Mouse (Mus musculus): ENCODE measurements around the gene Tie1.
"Not testable (repeated sequence)": the region's sequence is repeated elsewhere in the genome, so short reads cannot be mapped to it uniquely, and the experiment has no call there.

Gene Tie1

DNA sequence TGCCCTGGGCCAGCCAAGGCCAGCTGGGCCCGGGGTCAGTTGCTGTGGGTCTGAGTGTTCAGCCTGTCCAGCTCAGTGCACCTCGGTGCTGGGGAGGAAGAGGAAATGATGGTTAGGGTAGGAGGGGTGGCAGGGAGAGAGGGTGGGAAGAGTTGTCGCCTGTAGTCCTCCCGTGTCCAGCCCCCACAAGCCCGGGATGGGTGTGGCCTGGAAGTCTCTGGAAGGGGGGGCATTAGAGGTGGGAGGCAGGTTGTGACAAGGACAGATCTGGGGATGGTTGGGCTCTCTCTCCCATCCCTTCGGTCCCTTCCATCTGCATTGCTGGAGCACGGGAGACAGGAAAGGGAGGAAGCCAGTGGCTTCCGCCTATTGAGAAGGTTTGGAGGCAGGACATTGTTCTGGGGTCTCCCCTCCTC lies at the start of gene Tie1:
Gene Tie1, minus strand, starts transcription at position 345 of the 416 bp plus-strand sequence.
- DNase-seq (ENCODE audit: extremely low spot score, low spot score) = no peak

DNA sequence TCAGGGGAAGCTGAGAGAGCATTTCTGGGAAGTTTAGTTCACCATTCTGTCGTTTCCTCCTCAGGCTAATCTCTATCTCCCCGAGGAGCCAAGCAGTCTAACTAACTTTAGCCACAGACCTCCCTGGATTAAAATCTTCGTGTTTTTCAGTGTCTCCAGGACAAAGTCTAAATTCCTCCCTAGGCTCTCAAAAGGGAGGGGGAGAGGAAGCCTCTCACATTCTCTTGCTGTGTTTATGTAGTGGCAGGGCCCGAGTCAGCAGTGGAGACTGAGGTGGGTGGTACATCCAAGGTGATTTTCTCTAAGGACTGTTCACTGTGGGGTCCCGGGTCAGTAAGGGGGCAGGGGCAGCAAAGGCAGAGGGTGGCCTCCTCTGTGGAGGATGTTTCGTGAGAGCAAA lies 47.9 kb upstream of the Tie1 start:
- DNase-seq (ENCODE audit: extremely low spot score, low spot score) = no peak

DNA sequence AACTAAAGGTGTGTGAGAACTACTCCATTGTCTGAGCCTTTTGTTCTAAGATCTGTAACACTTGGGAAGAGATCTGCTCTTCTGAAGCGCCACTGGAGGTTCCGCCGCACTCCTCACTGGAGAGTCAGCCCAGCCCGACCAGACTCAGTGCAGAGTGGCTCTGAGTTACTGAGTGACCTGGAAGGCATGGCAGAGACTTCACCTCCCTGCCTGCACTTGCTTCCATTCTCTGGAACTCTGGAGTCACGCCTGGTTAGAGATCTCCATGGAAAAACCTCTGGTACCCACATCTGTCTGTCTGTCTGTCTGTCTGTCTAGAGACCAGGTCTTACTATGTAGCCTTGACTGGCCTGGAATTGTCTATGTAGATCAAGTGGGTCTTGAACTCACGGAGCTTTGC lies 45.7 kb upstream of the Tie1 start:
- no peak for DNase-seq (ENCODE audit: extremely low spot score, low spot score)

DNA sequence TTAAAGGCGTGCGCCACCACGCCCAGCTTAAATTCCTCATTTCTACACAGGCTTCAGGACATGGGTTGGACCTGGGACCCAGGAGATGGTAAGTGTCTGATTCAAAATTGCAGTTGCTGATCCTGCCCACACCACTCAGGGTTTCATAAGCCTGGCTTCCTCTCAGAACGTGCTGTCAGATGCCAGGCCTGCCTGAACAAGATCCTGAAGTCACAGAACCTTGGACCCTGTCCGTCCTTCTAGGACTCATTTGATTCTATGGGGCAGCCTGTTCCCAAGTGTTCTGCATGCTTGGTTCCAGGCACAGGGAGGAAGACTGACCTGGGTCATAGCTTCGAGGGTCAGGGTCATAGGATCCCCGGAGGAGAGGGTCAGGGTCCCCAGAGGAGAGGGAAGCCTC lies 43.7 kb upstream of the Tie1 start:
- no peak for DNase-seq (ENCODE audit: extremely low spot score, low spot score)

DNA sequence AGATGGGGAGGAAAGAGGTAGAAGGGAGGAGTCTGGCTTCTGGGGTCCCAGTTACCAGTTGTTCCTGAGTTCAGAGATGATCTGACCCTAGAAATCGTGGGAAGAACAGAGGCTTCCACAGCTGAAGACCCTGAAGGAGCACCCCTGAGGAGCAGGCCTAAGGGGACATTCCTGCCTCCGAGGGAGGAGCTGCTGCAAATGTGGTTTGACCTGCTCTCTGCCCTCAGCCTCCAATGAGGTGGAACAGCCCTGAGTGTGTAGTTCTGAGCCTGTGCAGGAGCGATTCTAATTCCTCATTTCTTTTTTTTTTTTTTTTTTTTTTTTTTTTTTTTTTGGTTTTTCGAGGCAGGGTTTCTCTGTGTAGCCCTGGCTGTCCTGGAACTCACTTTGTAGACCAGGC lies 43.3 kb upstream of the Tie1 start:
- no peak for DNase-seq (ENCODE audit: extremely low spot score, low spot score)

DNA sequence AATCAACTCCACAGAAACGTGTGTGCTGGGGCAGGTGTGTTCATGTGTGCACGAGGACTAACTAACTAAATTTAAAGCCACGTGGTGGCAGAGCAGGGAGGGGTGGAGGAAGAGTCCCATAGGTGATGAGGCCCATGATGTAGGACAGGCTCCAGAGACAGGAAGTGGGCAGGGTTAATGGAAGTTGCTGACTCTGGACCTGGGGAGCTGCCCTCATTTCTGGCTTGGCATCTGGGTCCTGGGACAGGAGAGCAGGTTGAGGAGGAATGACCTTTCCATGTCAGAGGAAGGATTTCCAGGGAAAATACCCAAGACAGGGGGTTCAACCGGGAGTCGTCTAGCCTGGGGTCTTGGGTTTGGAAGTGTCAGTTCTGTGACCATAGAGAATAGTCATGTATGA lies 42.8 kb upstream of the Tie1 start:
- no peak for DNase-seq (ENCODE audit: extremely low spot score, low spot score)

DNA sequence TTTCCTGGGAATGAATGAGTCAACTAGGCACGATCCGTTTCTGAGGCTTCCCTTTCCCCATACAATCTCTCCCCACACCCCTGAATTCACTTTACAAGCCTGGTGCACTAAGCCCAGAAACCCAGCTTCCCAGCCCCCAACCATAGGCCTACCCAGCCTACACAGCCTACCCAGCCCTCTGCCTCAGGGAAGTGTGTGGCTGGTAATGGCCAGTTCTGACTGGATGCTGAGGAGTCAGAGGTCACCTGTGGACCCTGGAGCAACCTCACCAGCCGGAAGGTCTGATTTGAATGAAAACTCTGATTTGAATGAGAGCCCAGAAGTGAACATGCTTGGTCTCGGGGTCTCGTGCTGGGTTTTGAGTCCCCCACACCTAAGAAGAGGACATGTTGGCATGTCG lies 37.9 kb upstream of the Tie1 start:
- no peak for DNase-seq (ENCODE audit: extremely low spot score, low spot score)

DNA sequence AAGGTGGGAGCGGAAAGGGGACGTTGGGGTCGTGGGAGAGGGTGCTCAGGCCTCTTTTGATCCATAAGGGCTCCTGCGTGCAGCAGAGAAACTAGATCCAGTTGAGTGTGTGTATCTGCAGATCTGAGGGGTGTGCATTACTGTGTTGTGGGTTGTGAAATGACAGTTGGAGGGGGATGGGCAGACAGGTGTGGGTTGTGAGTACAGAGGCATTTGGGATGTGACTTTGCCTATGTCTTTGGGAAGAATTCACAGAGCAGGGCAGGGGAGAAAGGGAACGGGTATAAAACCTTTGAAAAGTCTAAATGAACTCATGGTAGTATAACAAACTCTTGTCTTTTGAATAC lies 37.4 kb upstream of the Tie1 start:
- no peak for DNase-seq (ENCODE audit: extremely low spot score, low spot score)

DNA sequence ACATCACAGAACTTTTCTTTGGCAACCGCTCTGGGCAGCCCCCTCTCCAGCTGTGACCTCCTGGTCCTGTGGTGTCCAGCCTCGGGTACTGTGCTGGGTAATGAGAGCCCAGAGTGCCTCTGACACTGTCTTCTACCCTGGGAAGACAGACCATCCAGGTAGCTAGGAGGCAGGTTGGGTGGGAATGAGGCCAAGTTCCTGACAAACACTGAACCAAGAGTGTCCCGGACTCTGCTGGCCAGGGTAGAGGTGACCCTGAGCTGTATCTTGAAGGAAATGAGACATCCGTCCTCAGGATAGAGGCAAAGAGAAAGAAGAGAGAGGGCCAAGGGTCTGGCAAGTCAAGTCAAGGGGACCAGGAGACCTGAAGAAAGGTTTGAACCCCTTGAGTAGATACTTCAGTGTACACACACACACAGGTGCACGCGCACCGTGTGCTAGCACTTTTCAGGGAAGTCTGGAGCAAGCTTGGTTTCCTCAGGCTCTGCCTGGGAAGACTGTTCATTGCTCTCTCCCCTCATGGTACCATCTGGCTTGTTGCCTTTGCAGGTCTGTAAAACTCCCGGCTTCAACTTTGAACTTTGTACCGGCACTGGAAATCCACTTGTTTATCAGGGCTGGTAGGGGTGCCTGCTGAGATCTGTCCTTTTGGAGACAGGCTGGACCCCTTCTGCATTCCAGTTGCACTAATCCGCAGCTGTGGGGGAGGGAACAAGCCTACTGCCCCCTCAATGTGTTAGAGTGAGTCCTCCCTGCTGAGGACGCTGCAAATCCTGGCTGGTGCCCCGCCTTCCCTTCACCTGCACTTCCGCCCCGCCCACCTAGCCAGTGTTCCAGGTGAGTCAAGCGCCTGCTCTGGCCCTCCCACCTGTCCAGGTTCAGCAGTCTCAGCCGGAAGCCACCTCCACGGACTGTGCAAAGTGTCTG lies 36.8 kb upstream of the Tie1 start, which contains the start of gene 2610528J11Rik:
Gene 2610528J11Rik, plus strand, starts transcription at position 592 of the 927 bp plus-strand sequence.
- no peak for DNase-seq (ENCODE audit: extremely low spot score, low spot score)

DNA sequence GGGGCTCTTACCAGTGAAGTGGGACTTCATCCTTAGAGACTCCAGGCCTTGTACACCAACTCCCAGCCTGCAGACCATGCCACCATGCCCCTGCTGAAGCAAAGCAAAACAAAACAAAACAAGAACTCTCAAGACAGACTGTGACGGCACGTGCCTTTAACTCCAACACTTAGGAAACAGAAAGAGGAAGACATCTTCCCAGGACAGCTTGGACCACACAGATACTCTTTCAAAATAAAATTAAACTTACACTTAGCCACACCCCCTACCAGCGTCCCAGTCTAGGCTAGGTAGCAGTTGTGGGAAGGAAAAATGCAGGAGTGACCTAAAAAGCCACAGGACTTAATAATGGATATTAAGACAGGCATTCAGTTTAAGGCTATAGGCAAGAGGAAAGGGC lies 35.9 kb upstream of the Tie1 start:
- DNase-seq (ENCODE audit: extremely low spot score, low spot score) = no peak

DNA sequence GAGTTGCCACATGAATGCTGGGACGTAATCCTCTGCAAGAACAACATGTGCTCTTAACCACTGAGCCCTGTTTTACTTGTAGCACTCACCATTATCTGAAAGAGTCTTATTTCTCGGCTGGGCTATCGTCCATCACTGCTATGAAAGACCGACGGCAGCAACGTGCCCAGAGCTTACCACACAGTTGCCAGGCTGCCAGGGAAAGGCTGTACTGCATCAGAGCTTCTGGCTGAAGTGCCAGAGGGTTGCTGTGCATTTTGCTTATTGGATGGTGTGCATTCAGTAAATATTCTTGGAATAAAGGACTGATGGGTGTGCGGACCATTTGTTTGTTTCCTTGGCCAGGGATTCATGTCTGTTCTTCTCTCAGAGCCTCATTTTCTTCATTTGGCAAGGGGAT lies 34.1 kb upstream of the Tie1 start:
- DNase-seq (ENCODE audit: extremely low spot score, low spot score) = no peak

DNA sequence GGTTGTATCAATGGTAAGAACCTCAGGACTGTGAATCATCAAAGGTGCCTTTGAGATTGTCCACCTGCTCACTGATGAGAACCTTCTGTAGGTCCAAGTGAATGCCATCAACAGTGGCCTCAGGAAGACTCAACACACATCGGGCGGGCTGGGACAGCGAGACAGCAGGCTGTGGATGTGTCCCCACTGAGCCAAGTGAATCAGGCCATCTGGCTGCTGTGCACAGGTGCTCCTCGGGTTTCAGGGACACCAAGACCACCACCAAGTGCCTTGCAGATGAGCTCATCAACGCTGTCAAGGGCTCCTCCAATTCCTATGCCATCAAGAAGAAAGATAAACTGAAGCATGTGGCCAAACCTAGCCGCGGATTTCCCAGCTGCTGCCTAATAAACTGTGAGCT lies 32.4 kb upstream of the Tie1 start:
- no peak for DNase-seq (ENCODE audit: extremely low spot score, low spot score)

DNA sequence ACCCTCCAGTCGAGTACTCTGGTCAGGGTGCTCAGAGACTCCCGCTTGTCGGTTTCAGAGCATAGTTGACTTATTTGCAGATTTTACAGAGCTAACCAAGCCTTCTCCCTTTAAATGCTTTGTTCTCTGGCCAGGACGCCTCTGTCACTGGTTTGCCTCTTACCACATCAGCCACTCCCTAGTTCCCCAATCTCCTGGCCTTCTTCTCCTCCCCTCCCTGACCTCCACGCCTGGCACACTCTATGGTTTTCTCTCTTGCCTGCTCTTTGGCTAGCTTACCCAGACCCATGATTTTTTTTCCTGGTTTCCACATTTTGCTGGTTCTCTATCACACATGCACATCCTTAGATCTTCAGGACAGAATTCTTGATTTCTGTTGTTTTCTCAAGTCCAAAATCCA lies 28.3 kb upstream of the Tie1 start:
- DNase-seq (ENCODE audit: extremely low spot score, low spot score) = no peak

DNA sequence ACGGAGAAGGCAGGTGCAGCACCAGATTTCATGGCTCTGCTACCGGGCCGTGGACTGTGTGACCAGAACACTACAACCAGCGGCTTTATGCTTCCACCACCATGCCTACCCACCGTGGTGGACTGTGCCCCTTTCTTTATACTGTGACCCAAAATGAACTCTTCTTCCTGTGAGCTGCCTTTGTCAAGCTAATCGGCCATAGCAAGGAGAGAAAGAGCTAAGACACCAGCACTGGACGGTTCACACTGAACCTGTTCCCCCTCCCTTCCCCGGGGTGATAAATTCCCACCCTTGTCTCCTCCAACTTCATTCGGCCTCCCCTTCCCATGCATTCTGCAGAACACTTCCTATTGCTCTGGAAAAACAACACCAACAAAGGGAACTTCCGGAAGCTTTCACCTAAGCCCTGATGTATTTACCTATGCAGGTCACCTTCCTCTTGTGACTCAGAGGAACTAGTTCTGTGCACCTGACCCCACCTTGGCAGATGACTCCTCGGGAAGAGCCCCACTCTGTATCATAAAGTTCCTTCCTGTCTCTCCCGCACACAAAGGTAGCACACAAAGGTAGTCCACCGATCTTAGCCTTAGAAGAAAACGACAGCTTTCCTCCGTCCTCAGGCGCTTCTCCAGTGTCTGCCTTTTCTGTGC lies 27.8 kb upstream of the Tie1 start:
- no peak for DNase-seq (ENCODE audit: extremely low spot score, low spot score)

DNA sequence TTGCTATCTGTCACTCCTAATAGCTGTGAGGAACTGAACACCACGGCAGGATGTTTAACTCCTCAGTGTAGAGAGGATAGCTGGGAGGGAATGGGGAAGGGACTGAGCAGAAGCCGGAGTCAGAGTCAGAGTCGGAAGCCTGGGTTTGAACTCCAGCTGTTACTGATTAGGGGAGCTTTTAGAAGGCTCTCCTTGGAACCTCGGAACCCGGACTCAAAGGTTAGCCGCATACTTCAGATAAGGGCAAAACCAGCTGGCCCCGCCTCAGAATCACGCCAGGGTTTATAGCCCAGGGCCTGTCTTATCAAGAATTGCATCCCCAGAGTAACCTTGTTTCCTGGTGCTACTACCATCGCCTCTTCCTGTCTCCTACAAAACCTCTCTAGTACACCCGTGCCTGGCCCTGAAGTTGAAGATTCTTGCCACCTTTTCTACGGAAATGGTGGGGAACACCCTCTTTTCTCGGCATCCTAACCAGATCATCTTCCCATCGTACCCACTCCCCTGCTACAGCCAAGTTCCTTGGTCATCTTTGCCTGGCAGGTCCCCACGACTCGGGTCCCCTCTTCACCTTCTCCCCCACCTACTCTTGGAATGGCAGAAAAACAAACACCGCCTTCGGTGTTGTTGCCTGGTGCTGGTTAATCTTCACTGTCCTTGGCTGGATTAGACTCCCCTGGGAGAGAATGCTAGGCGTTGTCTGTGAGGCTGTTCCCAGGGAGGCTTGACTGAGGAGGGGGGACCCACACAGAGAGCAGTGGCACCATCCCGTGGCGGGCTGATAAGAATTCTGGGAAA lies 27.0 kb upstream of the Tie1 start:
- no peak for DNase-seq (ENCODE audit: extremely low spot score, low spot score)

DNA sequence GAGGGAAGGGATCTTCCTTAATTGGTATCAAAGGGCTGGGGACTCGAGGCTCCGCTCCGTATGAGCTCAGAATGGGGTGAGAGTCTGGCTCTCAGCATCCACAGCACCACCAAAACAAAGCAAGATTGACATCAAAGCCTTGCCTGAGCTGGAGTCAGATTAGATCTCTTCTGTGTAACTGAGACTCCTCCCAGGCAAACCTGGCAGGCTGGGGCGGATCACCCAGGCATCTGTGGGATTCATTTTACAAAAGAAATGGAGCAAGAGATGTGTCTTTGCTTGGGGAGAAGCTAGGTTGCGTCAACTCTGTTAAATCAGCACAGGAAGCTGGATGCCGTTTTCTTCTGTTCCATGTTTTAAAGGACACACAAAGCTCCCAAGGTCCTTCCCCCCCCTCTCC lies 19.2 kb upstream of the Tie1 start:
- no peak for DNase-seq (ENCODE audit: extremely low spot score, low spot score)

DNA sequence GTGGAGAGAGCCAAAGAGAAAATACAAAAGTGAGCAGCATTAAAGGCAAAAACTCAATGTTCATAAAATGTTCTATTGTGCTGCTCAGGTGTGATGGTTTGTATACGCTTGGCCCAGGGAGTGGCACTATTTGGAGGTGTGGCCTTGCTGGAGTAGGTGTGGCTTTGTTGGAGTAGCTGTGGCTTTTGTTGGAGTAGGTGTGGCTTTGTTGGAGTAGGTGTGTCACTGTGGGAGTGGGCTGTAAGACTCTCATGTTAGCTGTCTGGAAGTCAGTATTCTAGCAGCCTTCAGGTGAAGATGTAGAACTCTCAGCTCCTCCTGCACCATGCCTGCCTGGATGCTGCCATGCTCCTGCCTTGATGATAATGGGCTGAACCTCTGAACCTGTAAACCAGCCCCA lies 17.3 kb upstream of the Tie1 start:
- not testable (repeated sequence) for DNase-seq (ENCODE audit: extremely low spot score, low spot score)

DNA sequence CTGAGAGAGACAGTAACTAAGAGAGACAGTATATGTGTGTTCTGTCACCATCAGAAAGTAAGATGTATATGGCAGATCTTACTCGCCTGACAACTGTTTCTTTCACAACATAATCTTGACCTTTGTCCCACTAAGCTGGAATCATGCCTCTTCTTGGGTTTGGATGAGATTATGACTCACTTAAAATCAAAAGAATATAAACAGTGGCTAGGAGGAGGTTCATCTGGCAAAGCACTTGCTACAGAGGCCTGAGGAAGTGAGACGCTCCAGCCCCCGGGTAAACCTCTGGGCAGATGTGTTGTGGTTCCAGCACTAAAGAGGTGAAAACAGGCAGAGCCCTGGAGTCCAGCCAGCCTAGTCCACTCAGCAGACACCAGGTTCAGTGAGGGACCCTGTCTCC lies 15.7 kb upstream of the Tie1 start:
- DNase-seq (ENCODE audit: extremely low spot score, low spot score) = no peak

DNA sequence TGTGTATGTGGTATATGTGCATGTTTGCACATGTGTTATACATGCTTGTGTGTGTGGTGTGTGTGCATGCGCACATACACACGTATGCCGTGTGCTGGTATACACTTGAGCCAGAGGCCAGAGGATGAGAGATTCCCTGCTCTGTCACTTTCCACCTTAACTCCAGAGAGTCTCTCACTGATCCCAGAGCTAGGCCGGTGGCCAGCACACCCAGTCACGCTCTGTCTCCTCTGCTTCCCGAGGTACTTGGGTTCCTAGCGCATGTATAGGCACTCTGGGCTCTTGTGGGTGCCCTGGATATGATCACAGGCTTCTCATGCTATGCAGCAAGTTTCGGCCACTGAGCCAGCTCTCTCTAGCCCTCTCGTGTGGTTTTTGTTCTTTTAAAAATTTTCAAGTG lies 10.9 kb upstream of the Tie1 start:
- no peak for DNase-seq (ENCODE audit: extremely low spot score, low spot score)

DNA sequence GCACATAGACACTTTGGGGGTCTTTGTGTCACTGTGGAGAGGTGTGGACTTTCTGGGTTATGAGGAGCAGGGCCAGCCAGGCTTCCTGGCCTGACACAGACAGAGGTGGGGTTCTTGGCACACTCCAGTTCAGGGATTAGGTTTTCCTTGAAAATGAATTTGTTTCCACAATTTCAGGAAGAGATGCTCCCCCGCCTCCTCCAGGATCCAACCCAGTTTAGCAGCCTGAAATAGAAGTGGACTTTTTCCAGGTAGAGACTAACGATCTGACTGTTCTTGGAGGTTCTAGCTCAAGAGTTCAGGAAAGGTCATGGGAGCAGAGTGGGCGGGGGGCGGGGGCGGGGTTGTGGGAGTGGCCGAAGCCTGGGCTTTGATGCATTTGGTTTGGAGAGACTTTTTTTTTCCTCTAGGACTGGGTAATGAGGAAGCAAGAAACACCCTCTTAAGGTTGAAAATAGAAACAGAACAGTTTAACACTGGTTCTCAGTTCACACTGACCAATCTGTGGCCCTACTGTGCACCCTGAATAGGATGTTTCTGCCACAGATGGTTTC lies 10.4 kb upstream of the Tie1 start:
- DNase-seq (ENCODE audit: extremely low spot score, low spot score) = no peak

DNA sequence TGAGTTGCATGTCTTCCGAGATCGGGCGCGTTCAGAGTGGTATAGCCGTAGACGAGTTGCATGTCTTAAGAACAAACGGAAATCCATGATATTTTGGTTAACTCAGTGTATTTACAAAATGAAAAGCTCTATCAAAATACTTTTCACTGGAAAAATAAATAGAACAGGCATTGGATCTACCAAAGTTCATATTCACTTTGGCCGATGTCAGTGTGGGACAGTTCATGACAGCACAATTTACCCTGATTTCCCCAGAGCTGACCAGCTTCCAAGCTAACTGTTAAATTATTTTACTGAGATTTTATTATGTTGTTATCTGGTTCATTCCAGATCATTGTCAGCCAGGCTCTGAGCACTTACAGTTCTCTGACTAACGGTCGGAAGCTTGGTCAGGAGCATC lies 600 bp upstream of the Tie1 start:
- no peak for DNase-seq (ENCODE audit: extremely low spot score, low spot score)
